Mouse (Mus musculus) c-Kit-negative CD71-positive TER-119-positive erythroid progenitor cells, embryonic 14.5 days (primary cell): Measurements from ENCODE around the gene Jmjd1c.
A peak's percentile ranks its signal among the peaks of the same experiment; 100 is the strongest.

ENCODE experiments used
- DNase-seq: peaks from one replicate; pipeline ENCODE4 v3.0.0-alpha.2; 2013; ENCODE audit warnings: low read depth, low spot score

Gene Jmjd1c

DNA sequence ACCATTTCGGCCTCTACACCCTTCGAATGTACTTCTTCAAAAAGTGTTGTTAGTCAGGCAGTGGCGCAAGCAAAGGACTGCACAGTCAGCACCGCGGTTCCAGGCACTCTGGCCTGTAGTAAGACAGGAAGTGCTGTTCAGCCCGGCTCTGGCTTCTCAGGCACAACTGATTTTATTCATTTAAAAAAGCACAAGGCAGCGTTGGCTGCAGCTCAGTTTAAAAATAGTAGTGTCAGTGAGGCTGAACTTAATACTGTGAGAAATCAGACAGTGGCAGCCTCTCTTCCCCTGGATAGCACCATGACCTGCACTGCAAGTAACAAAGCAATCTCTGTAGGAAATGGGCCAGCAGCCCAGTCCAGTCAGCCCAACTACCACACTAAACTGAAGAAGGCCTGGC, 130.2 kb downstream of the Jmjd1c start:
- DNase-seq, result no peak

DNA sequence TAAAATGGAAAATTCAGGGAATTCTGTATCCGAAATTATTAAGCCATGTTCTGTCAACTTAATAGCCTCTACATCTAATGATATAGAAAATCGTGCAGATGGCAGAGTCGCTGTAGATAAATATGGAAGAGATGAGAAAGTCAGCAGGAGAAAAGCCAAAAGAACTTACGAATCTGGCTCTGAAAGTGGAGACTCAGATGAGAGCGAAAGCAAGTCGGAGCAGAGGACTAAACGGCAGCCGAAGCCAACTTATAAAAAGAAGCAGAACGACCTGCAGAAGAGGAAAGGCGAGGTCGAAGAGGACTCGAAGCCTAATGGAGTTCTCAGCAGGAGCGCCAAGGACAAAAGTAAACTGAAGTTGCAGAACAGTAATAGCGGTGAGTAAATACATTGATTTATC, 130.6 kb downstream of the Jmjd1c start:
- DNase-seq, result no peak

DNA sequence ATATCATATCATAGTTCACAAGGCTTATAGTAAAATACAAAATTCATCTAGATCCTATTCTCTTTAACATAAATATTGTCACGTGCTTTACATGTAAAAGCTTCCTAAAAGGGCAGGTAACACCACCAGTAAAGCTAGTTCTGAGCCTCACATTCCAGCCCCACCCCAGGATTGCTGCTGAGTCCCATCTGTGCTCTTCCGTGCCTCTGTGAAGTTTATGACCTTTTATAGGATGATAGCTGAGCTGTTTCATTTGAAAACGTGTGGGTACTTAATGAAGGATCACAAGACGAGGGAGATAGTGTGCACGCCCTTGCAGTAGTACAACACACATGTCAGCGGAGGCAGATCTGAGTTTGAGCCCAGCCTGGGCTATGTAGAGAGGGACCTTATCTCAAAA, 134.5 kb downstream of the Jmjd1c start:
- no peak for DNase-seq

DNA sequence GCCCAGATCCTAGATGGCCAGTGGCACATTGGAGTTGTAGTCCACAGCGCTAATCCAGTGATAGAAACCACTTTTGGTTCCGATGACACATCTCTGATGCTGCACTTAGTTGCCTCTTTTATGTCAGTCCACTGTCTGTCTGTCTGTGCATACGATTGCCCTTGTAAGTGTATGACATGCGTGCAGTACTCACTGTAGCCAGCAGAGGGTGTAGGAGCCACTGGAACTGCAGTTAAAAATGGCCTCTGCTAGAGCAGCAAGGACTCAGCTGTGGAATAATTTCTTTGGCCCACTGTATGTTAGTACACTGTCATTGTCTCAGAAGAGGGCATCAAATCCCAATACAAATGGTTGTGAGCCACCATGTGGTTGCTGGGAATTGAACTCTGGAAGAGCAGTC, 151.2 kb downstream of the Jmjd1c start:
- peak; percentile 28 for DNase-seq

DNA sequence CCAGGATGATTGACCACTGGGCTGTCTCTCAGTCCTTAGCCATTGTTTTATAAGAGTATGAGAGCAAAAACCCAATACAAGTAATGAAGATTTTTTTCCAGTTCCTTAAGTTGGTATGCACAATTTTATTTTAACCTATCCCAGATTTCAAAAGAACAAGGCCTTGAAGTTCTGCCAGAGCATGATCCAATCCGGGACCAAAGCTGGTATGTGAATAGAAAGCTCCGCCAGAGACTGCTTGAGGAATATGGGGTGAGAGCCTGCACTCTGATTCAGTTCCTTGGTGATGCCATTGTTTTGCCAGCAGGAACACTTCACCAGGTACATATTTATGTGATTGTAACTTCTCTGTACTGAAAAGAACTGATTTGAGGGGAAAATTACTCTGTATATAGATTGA, 153.6 kb downstream of the Jmjd1c start:
- DNase-seq, result no peak

DNA sequence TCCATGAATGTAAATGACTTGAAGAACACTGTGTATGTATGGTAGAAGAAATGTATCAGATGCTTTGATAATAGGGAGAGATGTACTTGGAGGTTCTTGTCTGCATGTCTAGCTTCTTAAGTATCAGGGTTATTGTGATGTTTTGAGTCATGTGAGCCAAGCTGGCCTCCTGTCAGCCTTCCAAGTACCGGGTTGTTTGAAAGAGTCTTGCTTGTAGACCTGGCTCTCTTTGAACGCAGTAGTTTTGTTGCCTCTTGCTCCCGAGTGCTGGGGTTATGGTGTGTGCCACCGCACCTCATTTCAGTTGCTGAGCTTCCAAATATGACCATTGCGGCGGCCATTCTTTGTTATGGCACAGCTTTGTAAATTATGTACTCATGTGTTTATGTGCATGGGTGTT, 154.9 kb downstream of the Jmjd1c start:
- DNase-seq, result no peak

DNA sequence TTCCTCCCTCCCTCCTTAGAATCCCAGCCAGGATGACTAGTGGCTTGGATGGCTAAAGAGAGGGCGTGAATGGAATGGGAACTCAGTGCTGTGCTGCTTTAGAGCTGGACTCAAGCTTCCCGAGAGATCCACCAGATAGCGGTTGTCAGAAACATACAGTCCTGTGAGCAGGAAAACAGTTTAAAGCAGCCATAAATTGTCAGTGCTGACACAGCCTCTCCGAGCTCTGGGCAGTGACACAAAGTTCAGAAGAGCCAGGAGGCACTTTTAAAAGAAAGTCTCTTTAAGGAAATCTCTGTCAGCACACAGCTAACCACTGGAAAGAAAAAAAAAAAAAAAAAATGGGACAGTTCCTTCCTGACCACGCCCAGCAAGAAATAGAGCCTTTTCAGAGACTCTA, 156.4 kb downstream of the Jmjd1c start:
- DNase-seq, result no peak

DNA sequence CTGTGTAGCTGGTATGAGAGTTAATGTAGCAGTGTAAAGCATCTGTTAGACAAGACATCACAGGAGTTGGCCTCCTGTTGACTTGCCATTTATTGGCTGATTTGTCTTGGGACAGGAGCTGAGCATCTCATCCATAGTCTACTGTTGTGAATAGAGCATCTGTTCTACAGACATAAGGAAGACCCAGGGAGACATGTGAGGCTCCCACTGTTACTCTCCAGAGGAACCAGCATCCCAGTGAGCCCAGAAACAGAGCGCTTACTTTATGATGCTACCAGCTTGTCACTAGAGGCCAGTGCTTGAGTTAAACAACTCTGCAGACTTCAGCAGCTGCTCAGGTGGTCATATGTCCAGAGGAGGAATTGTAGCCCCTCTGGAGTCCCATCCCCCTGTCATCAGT, 157.2 kb downstream of the Jmjd1c start:
- DNase-seq, result no peak

DNA sequence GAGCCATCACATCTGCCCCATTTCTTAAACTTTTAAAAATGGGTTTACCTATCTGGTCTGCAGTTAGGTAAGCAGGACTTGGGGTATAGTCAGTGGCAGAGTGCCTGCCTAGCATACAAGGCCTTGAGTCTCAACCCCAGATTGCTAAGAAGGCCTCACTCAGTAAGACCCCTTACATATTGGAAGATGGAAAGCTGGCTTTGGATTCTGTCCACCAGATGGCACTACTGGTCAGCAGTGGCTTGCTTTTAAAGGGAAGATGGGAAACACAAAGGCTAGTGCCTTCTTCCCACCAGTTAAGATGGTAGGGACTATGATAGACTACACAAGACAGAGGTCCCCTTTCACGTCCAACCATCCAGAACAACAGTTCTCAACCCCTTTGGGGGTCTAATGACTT, 168.9 kb downstream of the Jmjd1c start:
- no peak for DNase-seq

DNA sequence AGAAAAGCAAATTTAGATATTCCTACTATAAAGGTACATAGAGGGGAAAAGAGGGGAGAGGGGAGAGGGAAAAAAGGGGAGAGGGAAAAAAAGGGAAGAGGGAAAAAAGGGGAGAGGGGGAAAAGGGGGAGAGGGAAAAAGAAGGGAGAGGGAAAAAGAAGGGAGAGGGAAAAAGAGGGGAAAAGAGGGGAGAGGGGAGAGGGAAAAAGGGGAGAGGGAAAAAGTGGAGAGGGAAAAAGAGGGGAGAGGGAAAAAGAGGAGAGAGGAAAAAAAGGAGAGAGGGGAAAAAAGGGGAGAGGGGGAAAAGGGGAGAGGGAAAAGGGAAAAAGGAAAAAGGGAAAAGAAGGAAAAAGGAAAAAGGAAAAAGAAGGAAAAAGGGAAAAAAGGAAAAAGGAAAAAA, 180.0 kb downstream of the Jmjd1c start:
- DNase-seq, result no peak

DNA sequence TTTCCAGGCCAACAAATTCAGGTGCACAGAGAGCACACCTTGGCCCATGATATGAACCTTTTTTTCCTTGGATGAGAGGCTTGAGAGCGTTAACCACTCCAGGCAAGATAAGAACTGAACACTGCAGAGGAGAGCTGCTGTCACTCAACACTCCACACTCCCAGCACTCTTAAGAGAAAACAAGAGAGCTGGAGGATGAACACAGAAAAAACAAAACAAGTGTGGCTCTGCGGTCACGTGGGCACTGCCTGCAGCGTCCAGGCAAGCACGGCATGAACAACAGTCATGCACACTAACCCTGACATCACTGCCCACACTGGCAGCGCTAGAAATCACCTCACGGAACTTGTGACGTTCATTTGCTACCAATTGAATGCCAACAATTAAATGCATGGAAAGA, 185.9 kb downstream of the Jmjd1c start:
- DNase-seq, result no peak

DNA sequence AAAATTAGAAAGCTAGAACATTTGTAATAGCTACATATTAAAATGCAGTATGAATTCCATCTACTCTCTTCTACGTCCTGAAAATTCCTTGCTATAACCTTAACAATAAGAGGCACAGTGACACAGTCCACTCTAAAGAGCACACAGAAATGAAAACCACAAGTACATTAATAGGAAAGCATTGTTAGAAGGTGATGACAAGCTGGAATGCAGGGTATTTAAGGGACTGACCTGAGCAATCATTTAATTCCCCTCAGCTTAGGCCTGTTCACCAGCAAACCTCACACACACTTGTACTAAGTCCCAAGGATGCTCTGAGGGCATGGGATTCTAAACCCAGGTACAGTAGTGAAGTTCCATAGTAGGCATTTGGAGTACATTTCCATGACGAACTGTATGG, 186.6 kb downstream of the Jmjd1c start:
- no peak for DNase-seq

DNA sequence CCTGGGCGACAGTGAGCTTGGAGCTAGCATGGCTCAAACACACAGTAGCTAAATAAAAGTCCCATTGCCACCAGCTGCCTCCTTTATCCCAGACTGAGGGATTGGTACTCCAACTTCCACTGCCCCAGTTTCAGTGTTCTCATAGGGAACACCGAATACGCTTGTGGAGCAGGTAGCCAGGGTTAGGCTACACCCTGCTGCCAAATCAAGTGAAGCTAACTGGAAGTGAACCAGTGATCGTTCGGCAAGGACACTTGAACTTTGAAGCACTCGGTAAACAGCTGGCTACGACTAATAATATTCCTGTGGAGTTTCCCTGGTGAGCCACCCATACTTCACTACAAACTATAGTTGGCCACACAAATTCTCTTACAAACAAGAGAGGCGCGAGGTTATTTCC, 187.6 kb downstream of the Jmjd1c start:
- no peak for DNase-seq

DNA sequence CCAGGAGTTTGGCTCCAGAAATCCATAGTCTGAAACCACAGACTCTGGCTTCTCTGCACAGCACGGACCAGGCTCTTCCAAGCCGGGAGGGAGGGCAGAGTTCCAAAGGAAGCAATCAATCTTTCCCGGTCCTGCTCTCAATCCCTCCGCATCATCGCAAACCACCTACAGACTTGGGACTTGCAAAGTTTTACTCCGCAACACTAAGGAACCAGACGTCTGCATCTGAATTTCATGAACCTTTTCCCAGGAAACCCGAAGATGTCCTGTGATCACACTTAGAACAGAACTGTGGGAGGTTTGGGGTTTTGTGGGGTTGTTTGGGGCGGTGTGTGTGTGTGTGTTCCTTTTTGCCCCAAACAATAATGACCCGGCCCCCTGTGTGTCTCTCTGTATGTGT, 188.4 kb downstream of the Jmjd1c start:
- no peak for DNase-seq

DNA sequence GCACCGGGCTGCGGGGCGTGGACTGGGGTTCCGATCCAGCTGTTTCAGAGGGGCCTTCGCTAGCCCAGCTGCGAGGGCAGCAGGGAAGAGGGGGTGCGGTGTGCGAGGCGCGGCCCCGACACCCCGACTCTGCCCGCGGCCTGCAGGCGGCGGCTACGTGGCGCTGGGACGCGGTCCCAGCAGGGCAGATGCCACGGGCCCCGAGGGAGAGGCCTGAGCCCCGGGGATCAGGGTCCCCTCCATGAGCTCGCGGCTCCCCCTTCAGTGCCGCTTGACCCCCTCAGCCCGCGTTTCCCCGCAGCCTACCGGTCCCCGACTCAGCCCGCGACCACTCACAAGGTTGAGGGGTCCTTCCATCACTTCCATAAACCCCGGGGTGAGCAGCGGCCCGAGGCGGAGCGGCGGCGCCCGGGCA, 188.8 kb downstream of the Jmjd1c start:
- peak; percentile 25 for DNase-seq

DNA sequence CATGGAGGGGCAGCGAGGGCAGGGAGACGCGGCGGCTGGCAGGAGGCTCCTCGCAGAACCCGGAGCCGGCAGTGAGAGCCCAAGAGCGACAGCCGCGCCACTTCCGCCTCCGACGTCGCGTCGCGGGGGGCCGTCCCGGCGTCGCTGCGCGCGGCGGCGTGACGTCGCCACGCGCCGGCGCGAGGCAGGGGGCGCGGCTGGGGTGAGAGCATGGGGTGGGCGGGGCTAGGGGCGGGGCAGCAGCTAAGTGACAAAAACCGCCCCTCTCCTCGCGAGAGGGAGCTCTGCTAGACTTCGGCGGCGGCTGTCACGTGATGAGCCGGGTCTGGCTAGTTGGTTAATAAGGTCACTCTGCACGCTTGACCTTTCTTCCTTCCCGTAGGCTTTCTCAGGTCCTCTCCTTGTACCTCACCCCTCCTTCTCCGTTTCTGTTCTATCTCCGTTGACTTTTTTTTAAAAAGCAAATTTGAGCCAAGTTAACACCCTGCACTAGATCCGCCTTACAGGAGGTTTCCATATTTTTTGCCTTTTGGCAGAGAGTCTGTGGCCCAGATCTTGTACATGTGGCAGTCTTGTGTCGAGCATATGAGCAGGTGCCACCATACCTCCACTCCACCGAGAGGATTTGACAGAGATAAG, 189.4 kb downstream of the Jmjd1c start, which contains the start of gene Nrbf2:
Gene Nrbf2, minus strand, starts transcription at position 130 of the 639 bp plus-strand sequence.
- DNase-seq, result peak; percentile 86

DNA sequence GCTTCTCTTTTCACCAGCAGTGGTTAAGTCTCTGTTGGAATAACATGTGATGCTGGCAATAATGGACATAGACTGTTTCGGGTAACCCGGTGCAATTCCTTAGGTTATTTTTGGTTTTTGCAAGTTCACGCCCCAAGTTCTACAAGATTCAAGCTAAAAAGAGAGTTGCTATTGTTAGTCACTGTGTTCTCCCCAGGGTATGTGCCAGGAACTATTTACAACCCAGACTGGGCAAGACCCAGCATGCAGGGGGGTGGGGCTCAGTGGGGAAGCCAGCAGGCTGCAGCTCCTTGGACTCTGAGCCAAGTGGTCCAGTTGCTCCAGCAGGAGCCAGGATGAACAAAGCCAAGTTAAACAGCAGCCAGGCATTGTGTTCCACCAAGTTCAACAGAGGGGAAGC, 192.0 kb downstream of the Jmjd1c start:
- DNase-seq, result no peak

DNA sequence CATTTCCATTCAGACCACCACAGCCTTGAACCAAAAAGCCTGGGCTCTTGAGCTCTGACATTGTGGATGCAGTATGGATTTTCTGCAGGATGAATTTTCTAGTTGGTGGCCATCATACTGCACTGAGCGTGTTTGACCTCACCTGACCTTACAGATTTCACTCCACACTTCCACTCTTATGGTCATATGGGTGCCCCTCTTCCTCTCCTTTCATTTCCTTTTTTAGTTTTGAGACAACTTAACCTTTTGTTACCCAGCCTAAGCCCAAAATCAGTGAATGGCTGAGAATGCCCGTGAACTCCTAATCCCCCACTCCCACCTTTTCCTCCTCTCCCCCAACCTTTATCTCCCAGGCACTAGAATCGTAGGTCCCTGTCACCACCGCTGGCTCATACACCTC, 194.7 kb downstream of the Jmjd1c start:
- no peak for DNase-seq

DNA sequence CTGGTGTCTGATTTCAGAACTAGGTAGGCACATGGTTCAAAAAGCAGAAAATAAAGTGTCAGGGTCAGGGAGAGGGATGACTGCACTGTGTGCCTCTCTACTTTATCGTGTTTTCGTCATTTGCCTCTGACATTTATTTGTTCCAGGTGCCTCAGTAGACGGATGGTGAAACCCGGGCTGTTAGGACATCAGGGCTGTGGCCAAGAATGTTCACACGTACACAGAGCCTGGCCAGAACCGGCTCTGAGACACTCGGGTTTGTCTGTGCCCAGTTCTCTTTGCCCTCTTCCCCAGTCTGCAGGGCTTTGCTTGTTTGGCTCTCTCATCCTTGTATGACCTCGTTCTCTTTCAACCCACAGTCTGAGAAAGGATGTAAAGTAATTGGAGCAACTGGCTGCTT, 195.2 kb downstream of the Jmjd1c start:
- no peak for DNase-seq

DNA sequence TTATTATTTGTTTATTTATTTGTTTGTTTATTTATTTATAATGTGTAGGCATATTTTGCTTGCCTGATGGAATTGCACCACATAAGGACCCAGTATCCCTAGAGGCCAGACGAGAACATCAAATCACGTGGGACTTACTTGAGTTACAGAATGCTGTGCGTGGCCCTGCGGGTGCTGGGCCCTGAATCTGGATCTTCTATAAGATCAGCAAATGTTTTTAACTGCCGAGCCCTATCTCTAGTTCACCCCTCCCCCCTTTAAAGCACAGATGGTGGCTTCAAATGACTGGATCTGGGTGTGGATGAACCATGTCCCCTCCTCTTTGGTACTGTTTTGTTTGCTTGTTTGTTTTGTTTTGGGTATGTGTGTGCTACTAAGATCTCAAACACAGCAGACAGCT, 199.4 kb downstream of the Jmjd1c start:
- no peak for DNase-seq

DNA sequence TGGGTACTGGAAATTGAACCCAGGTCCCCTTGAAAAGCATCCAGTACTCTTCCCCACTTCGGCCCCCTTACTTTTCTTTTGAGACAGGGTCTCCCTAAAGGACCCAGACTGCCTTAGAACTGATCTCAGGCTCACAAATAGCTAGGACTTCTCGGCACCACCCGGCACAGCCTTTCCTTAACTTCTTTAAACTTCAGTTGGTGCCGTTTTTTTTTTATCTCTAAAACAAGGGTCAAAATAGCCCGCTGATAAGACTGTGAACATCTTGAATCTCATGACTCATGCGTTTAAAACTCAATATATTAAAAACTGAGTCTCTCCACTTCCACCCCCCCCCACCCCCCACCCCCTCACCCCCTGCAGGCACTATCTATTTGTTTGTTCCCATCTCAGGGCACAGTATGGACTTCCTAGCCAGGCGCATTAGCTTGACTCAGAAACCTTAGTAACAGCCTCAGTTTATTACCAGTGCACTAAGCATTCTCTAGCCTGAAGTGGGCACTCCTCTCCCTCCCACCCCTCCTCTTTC, 200.1 kb downstream of the Jmjd1c start:
- no peak for DNase-seq

DNA sequence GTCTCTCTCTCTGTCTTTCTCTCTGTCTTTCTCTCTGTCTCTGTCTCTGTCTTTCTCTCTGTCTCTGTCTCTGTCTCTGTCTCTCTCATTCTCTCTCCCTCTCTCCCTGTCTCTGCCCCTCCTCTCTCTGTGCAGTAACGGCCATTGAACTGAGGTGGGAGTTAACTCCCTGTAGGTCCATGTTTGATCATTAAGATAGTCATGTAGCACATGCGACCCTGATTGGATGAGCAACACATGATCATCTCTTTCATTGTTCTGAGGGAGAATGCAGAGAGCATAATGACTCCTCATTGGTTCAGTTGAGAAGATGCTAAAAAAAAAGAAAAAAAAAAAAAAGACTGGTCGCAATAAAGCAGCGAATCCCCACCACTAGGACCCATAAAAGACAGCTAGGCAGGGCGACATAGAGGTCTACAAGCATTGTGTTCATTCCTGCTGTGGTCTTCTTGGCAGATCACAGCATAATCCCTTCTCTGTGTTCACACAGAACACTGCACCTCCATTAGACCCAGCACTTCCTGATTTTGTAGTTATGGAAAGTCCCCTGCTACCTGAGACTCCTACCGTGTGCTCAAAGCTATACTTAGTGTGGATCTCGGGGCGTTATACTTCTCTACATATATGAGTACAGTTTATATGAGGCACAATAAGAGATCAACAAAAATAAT, 200.7 kb downstream of the Jmjd1c start:
- no peak for DNase-seq

DNA sequence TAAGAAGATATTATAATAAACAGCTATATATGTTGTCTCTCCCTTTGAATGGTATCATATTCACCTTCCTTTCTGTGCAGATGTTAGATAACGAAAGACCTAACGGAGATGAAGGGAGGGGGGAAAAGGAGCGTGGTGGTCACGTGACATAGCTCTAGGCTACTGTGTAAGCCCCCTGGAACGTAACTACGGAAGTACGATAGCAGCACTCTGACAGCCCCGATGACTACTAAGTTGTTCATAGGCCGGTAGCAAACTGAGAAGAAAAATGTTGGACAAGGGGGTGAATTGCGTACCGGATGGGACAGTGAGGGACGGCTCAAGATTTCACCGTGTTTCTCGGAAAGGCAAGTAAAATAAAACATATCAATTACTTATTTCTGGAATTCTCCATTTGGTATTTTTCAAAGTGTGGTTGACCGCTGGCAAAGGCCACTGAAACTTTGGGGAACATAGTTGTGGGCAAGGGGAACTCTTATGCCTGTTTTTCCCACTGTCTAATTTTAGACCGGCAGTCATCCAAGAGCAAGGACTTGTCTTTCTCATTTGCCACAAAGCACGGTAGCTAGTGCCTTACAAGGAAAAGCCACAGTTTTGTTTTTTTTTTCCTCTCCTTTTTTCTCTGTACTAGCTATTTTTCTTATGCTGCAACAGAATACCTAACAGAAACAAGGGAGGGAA, 201.4 kb downstream of the Jmjd1c start:
- DNase-seq, result no peak
